Mouse (Mus musculus): ENCODE measurements around the gene Lims1.

Gene Lims1

DNA sequence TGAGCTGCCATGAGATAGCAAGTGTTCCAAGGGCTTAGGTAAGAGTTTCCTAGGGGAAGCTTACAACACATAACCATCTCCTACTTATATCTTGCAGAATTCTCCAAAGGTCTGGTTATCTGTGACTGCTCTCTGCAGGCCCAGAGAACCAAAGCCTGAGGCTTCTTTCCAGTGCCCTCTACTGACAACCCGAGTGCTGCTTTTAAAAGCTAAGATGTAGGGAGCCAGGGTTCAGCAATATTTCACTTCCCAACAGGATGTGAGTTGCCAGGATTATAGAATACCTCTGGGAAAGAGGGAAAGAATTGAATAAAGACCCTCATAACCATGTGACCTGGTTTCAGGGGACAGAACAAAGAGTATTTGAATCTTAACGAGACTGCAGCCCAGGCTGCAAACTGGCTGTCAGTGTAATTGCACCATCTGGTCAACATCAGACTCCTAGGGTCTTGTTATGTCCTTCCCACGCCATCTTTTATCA lies 59.4 kb downstream of the Lims1 start:
- no peak for DNase-seq (ENCODE audit: extremely low read depth, low read depth, low spot score)

DNA sequence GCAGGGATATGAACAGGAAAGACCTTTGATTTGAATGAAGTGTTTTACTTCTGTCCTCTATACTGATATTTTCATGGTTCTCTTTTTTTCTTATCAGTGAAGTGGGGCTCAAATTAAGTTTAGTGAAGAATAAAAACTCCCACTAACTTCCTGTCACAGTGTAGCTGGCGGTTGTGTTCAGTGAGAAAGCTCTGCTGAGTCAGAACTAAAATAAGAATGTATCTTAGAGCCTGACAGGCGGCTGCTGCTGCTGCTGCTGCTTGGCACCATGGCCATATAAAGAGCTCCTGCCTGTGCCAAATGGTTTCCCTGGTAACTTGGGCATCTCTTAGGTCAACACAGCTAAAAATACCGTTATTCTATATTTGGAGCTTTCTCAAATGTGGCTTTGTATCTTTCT lies 60.0 kb downstream of the Lims1 start:
- DNase-seq (ENCODE audit: extremely low read depth, low read depth, low spot score), result no peak

DNA sequence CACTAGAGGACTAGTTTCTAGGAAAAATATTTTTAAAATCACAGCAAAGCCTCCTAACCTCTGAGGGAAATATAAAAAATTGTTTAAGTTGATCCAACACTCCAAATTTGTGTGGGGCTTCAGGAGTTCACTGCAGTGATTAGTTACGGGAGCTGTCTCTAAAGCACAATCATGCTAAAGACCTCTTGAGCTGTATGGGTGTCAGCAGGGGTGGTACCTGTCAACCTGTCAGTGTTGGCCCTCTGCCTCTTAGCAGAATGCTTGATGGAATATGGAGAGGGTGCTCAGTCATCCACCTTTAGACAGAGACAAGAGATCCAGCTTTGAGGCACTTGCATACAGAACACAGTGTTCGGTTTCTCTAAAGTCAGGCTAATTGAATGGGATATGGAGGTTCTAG lies 60.5 kb downstream of the Lims1 start:
- DNase-seq (ENCODE audit: extremely low read depth, low read depth, low spot score), result no peak

- no peak for DNase-seq (ENCODE audit: extremely low read depth, low read depth, low spot score)
Measured at GRCm38 (mm10) chr10:58385629-58386028, 62.4 kb downstream of the Lims1 start.

DNA sequence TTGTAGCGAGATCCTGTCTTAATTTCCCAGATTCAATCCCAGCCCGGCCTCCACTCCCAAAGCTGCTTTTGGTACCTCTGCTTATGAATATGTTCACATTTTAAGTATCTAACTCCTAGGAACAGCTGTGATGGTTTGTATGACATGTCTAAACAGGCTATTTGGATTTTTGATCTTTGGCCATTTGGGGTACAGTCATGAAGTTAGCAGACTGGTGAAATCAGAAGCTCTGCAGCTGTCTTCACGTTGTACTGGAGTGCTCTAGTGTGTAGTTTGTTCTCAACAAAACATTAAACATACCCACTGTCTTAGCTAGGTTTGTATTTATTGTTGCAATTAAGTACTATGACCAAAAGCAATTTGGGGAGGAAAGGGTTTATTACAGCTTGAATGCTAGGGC lies 63.7 kb downstream of the Lims1 start:
- no peak for DNase-seq (ENCODE audit: extremely low read depth, low read depth, low spot score)

DNA sequence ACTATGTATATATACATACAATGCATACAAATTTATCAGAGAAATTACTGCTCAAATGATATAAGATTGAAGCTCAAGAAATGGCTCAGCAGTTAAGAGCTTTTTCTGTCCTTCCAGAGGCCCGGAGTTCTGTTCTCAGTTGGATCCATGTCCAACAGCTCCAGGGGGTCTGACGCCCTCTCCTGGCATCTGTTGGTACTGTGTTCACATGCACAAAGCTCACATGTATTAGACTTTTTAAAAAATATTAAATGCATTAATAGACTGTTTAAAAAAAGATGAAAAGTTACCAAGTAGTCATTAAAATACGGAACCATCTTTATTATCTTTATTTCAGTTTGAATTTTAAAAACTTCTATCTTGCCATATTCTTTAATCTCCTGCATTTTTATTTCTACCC lies 65.4 kb downstream of the Lims1 start:
- no peak for DNase-seq (ENCODE audit: extremely low read depth, low read depth, low spot score)

DNA sequence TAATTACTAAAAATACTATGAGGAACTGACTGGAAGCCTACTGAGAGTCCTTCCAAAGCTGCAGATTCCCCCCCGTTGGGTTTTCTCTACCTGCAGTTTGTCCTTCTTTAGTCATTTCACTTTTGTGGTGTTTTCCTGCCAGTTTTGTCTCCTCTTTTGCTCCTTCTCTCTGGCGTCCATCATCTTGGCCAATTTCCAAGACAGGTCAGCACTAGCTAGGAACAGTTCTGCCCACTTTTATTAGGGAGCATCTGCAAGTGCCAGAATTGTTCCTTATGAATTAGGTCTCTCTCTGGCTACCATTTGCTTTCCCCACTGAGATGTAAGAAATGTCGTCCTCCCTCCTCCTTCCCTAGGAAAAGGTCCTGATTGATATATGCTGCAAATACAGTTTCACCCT lies 65.9 kb downstream of the Lims1 start:
- no peak for DNase-seq (ENCODE audit: extremely low read depth, low read depth, low spot score)

- DNase-seq (ENCODE audit: extremely low read depth, low read depth, low spot score), result no peak
Measured at GRCm38 (mm10) chr10:58392435-58392834, 69.2 kb downstream of the Lims1 start.

- no peak for DNase-seq (ENCODE audit: extremely low read depth, low read depth, low spot score)
Measured at GRCm38 (mm10) chr10:58393026-58394014, 70.1 kb downstream of the Lims1 start.

- DNase-seq (ENCODE audit: extremely low read depth, low read depth, low spot score), result no peak
Measured at GRCm38 (mm10) chr10:58394170-58394569, 70.9 kb downstream of the Lims1 start.

GRCm38 (mm10) chr10:58395315-58395714 lies 72.0 kb downstream of the Lims1 start:
- DNase-seq (ENCODE audit: extremely low read depth, low read depth, low spot score), result no peak

- DNase-seq (ENCODE audit: extremely low read depth, low read depth, low spot score), result no peak
Measured at GRCm38 (mm10) chr10:58395723-58396122, 72.5 kb downstream of the Lims1 start.

GRCm38 (mm10) chr10:58396600-58396999 lies 73.3 kb downstream of the Lims1 start:
- DNase-seq (ENCODE audit: extremely low read depth, low read depth, low spot score), result no peak

GRCm38 (mm10) chr10:58398941-58399340 lies 75.7 kb downstream of the Lims1 start:
- DNase-seq (ENCODE audit: extremely low read depth, low read depth, low spot score), result no peak

GRCm38 (mm10) chr10:58401838-58402237 lies 78.6 kb downstream of the Lims1 start:
- DNase-seq (ENCODE audit: extremely low read depth, low read depth, low spot score), result no peak

- no peak for DNase-seq (ENCODE audit: extremely low read depth, low read depth, low spot score)
Measured at GRCm38 (mm10) chr10:58404639-58405038, 81.4 kb downstream of the Lims1 start.

DNA sequence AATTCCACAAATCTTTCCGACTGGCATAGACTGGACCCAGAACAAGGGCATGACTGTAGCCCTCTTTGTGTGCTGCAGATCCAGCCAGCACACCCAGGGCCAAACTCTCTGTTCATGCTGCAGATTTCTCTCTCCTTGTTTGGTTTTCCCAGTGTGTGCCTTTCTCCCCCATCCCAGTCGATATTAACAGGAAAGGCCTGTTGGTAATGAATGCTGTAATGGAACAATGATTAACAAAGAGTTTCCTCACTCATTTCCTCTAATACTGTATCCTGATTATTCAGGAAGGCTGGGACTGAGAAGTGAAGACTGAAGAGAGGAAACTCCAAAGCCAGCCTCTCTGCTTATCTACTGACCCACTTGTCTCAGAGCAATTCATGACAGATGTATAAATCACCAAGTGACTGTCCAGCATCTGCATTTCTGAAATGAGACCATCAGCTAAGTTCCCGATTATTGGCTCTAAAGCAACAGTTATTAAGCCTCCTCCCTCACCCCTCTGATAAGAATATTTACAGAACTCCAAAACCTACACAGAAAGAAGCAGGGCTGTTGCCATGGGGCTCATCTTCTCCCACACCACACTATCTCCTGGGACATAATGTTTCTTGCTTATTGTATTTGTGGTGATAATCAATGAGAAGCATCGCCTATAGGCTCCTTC lies 82.2 kb downstream of the Lims1 start:
- DNase-seq (ENCODE audit: extremely low read depth, low read depth, low spot score), result no peak

DNA sequence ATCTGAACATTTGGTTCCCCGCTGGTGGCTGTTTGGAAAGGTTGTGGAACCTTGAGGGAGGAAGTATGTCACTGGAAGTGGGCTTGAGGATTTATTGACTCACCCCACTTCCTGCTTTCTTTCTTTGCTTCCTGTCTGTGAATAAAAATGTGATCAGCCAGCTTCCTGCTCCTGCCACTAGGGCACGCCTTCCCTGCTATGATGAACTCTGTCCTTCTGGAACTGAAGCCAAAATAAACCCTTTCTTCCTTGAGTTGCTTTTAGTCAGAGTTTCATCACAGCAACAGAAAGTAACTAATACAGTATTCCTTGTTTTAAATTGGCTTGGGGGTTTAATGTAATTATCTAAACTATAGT lies 82.7 kb downstream of the Lims1 start:
- peak; percentile 28 for DNase-seq (ENCODE audit: extremely low read depth, low read depth, low spot score)

DNA sequence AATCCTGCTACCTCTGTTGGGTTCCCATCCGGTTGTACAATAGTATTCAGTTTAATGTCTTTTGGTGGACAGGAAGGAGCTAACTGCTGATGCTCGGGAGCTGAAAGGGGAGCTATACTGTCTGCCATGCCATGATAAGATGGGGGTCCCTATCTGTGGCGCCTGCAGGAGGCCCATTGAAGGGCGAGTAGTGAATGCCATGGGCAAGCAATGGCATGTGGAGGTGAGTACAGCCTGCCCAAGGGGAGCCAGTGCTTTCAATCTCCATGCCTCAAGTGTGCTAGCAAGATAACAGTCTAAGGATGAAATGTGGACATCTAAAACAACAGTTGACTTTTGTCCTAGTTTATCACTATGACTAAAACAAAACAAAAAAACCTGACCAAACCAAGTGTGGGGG lies 89.1 kb downstream of the Lims1 start:
- no peak for DNase-seq (ENCODE audit: extremely low read depth, low read depth, low spot score)

DNA sequence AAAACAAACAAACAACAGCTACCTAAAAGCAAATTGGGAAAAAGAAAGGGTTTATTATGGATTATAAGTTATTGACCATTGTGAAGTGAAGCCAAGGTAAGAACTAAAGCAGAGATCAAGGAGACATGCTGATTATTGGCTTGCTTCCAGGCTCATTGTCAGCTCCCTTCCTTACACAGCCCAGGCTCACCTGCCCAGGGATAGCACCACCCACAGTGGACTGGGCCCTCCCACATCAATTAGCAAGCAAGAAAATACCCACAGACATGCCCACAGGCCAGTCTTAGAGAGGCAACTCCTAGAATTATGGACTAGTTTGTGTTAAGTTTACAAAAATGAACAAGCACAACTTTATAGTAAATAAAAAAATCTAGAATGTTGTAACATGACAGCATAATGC lies 89.6 kb downstream of the Lims1 start:
- no peak for DNase-seq (ENCODE audit: extremely low read depth, low read depth, low spot score)

- no peak for DNase-seq (ENCODE audit: extremely low read depth, low read depth, low spot score)
Measured at GRCm38 (mm10) chr10:58416702-58417101, 93.4 kb downstream of the Lims1 start.

DNA sequence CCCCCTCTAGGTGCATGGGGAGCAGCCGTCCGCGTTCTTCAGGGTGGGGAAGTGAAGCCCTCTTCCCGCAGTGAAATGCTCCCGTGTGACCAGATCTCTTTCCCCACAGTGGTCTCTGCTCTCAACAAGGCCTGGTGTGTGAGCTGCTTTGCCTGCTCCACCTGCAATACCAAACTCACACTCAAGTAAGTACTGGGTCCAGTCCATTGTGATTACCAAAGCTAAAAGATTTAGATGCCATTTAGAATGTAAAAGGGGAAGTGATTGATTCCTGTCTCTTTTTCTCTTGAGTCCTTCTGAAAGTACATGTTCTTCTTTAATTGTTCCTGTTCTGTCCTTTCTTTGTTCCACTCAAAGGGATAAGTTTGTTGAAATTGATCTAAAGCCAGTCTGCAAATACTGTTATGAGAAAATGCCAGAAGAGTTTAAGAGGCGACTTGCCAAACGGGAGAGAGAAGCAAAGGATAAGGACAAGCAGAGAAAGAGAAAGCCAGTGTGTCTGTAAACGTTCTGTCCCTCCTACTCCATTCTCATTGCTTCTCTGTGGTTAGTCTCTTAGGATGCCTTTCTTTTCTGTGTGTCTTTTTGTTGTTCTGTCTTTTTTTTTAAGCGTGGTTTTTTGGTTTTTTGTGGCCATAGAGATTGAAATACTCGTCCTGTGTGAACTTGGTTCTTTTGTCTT lies 95.2 kb downstream of the Lims1 start:
- no peak for DNase-seq (ENCODE audit: extremely low read depth, low read depth, low spot score)

All from fat pad, adult 2 months (tissue).